Mouse (Mus musculus): ENCODE data around the gene Slc25a30. TPM values are rescaled to one million over a fixed set of nuclear protein-coding genes. Genes with fewer than 3 reads are reported as not detected.

Gene Slc25a30
- polyA plus RNA-seq, 1 experiment from 2014 or later: 6.0 TPM

GRCm38 (mm10) chr14:75767492-75768274, 19.2 kb downstream of the Slc25a30 start:
- H3K4me3 ChIP-seq: no peak overlapping the region
- ATAC-seq (ENCODE audit: insufficient number of reproducible peaks, low FRiP score): peak; percentile 64
- no peaks in the 10 kb centered on the region for H3K27me3 ChIP-seq (replicated peaks)
- peaks cover 53% of the 10 kb centered on the region for H3K36me3 ChIP-seq
- 57% methylated on average over 17 of the region's 17 CpGs for WGBS
- no peak overlapping the region for H3K27ac ChIP-seq (ENCODE audit: poor library complexity, severe bottlenecking)
- 0 out of 2 replicates have a peak overlapping the region, but pooled peaks have one; percentile 17 for H3K4me2 ChIP-seq
- H3K9ac ChIP-seq: no peak overlapping the region
- H3K9me3 ChIP-seq (replicated peaks): no peaks in the 10 kb centered on the region
- peaks cover 9% of the 10 kb centered on the region for H3K4me1 ChIP-seq (replicated peaks)

GRCm38 (mm10) chr14:75761028-75761805, 25.6 kb downstream of the Slc25a30 start:
- H3K9me3 ChIP-seq (replicated peaks): no peaks in the 10 kb centered on the region
- H3K4me2 ChIP-seq: no peak overlapping the region
- 49% methylated on average over 10 of the region's 10 CpGs for WGBS
- H3K27ac ChIP-seq (ENCODE audit: poor library complexity, severe bottlenecking): no peak overlapping the region
- H3K36me3 ChIP-seq: peaks cover 29% of the 10 kb centered on the region
- no peak for ATAC-seq (ENCODE audit: insufficient number of reproducible peaks, low FRiP score)
- H3K4me1 ChIP-seq (replicated peaks): no peaks in the 10 kb centered on the region
- 0 out of 2 replicates have a peak, but pooled peaks cover 3% of the 10 kb centered on the region for H3K27me3 ChIP-seq (replicated peaks)
- no peak overlapping the region for H3K4me3 ChIP-seq
- no peak overlapping the region for H3K9ac ChIP-seq

- Histone ChIP-seq H3K27ac (ENCODE audit: poor library complexity, severe bottlenecking) (no peak overlapping the region), H3K9ac (no peak overlapping the region), H3K4me3 (no peak overlapping the region), H3K9me3 (replicated peaks) (no peaks in the 10 kb centered on the region), H3K27me3 (replicated peaks) (0 out of 2 replicates have a peak, but pooled peaks cover 3% of the 10 kb centered on the region), H3K4me1 (replicated peaks) (peaks cover 2% of the 10 kb centered on the region), H3K36me3 (peaks cover 14% of the 10 kb centered on the region), H3K4me2 (no peak overlapping the region)
- no peak for ATAC-seq (ENCODE audit: insufficient number of reproducible peaks, low FRiP score)
- WGBS: 71% methylated on average over 7 of the region's 7 CpGs
Measured at GRCm38 (mm10) chr14:75758401-75758800, 28.4 kb downstream of the Slc25a30 start.

- H3K4me2 ChIP-seq: no peak overlapping the region
- no peak overlapping the region for H3K4me3 ChIP-seq
- no peak overlapping the region for H3K27ac ChIP-seq (ENCODE audit: poor library complexity, severe bottlenecking)
- no peak overlapping the region for H3K9ac ChIP-seq
- WGBS: 74% methylated on average over 2 of the region's 2 CpGs
- no peaks in the 10 kb centered on the region for H3K9me3 ChIP-seq (replicated peaks)
- ATAC-seq (ENCODE audit: insufficient number of reproducible peaks, low FRiP score): no peak
- 0 out of 2 replicates have a peak, but pooled peaks cover 3% of the 10 kb centered on the region for H3K27me3 ChIP-seq (replicated peaks)
- H3K36me3 ChIP-seq: peaks cover 12% of the 10 kb centered on the region
- H3K4me1 ChIP-seq (replicated peaks): peaks cover 8% of the 10 kb centered on the region
Measured at GRCm38 (mm10) chr14:75757821-75758220, 29.0 kb downstream of the Slc25a30 start.

GRCm38 (mm10) chr14:75756971-75757370, 29.9 kb downstream of the Slc25a30 start:
- H3K9me3 ChIP-seq (replicated peaks): no peaks in the 10 kb centered on the region
- ATAC-seq (ENCODE audit: insufficient number of reproducible peaks, low FRiP score): no peak
- no peak overlapping the region for H3K9ac ChIP-seq
- no peak overlapping the region for H3K4me2 ChIP-seq
- H3K27ac ChIP-seq (ENCODE audit: poor library complexity, severe bottlenecking): no peak overlapping the region
- peaks cover 3% of the 10 kb centered on the region for H3K36me3 ChIP-seq
- 83% methylated on average over 6 of the region's 6 CpGs for WGBS
- H3K4me3 ChIP-seq: no peak overlapping the region
- H3K27me3 ChIP-seq (replicated peaks): 0 out of 2 replicates have a peak, but pooled peaks cover 3% of the 10 kb centered on the region
- H3K4me1 ChIP-seq (replicated peaks): peaks cover 16% of the 10 kb centered on the region

- peak; percentile 97 for ATAC-seq (ENCODE audit: insufficient number of reproducible peaks, low FRiP score)
- peak within 1 kb of the TSS; percentile 94 for H3K27ac ChIP-seq (ENCODE audit: poor library complexity, severe bottlenecking)
- H3K9ac ChIP-seq: peak within 1 kb of the TSS; percentile 94
Measured at GRCm38 (mm10) chr14:75753991-75754817, 32.6 kb downstream of the Slc25a30 start, which contains the start of gene Cog3. Gene Cog3 (minus strand): TSS chr14:75754517.

GRCm38 (mm10) chr14:75753206-75753605, 33.6 kb downstream of the Slc25a30 start:
- no peak for ATAC-seq (ENCODE audit: insufficient number of reproducible peaks, low FRiP score)

More at GRCm38 (mm10) chr14:75753991-75754817, 32.6 kb downstream of the Slc25a30 start, which contains the start of gene Cog3:
- under 1% methylated on average over 77 of the region's 78 CpGs for WGBS
- H3K36me3 ChIP-seq: no peaks in the 10 kb centered on the region
- peak within 1 kb of the TSS; percentile 100 for H3K4me3 ChIP-seq
- 0 out of 2 replicates have a peak, but pooled peaks cover 3% of the 10 kb centered on the region for H3K27me3 ChIP-seq (replicated peaks)
- peaks cover 19% of the 10 kb centered on the region for H3K4me1 ChIP-seq (replicated peaks)
- no peaks in the 10 kb centered on the region for H3K9me3 ChIP-seq (replicated peaks)
- peak within 1 kb of the TSS; percentile 93 for H3K4me2 ChIP-seq

GRCm38 (mm10) chr14:75751040-75751439, 35.8 kb downstream of the Slc25a30 start:
- whole genome bisulfite sequencing: 77% methylated on average over 4 of the region's 4 CpGs
- peaks cover 10% of the 10 kb centered on the region for H3K36me3 ChIP-seq
- H3K4me2 ChIP-seq: no peak overlapping the region
- peaks cover 19% of the 10 kb centered on the region for H3K4me1 ChIP-seq (replicated peaks)
- no peaks in the 10 kb centered on the region for H3K9me3 ChIP-seq (replicated peaks)
- H3K27ac ChIP-seq (ENCODE audit: poor library complexity, severe bottlenecking): no peak overlapping the region
- no peak for ATAC-seq (ENCODE audit: insufficient number of reproducible peaks, low FRiP score)
- H3K27me3 ChIP-seq (replicated peaks): no peaks in the 10 kb centered on the region
- no peak overlapping the region for H3K9ac ChIP-seq
- no peak overlapping the region for H3K4me3 ChIP-seq

More at GRCm38 (mm10) chr14:75753206-75753605, 33.6 kb downstream of the Slc25a30 start:
- Histone ChIP-seq H3K36me3 (no peaks in the 10 kb centered on the region), H3K4me1 (replicated peaks) (peaks cover 19% of the 10 kb centered on the region), H3K4me2 (peak overlapping the region; percentile 93), H3K27me3 (replicated peaks) (0 out of 2 replicates have a peak, but pooled peaks cover 3% of the 10 kb centered on the region), H3K27ac (ENCODE audit: poor library complexity, severe bottlenecking) (no peak overlapping the region), H3K9me3 (replicated peaks) (no peaks in the 10 kb centered on the region), H3K4me3 (peak overlapping the region; percentile 100), H3K9ac (peak overlapping the region; percentile 94)
- WGBS: 56% methylated on average over 8 of the region's 8 CpGs

- 84% methylated on average over 4 of the region's 4 CpGs for WGBS
- H3K9me3 ChIP-seq (replicated peaks): no peaks in the 10 kb centered on the region
- H3K4me2 ChIP-seq: no peak overlapping the region
- peaks cover 19% of the 10 kb centered on the region for H3K4me1 ChIP-seq (replicated peaks)
- no peak for ATAC-seq (ENCODE audit: insufficient number of reproducible peaks, low FRiP score)
- H3K27me3 ChIP-seq (replicated peaks): no peaks in the 10 kb centered on the region
- H3K9ac ChIP-seq: no peak overlapping the region
- peaks cover 25% of the 10 kb centered on the region for H3K36me3 ChIP-seq
- H3K4me3 ChIP-seq: no peak overlapping the region
- no peak overlapping the region for H3K27ac ChIP-seq (ENCODE audit: poor library complexity, severe bottlenecking)
Measured at GRCm38 (mm10) chr14:75749123-75749522, 37.7 kb downstream of the Slc25a30 start.

GRCm38 (mm10) chr14:75747960-75748359, 38.9 kb downstream of the Slc25a30 start:
- peaks cover 12% of the 10 kb centered on the region for H3K4me1 ChIP-seq (replicated peaks)
- no peak overlapping the region for H3K9ac ChIP-seq
- H3K4me3 ChIP-seq: no peak overlapping the region
- H3K36me3 ChIP-seq: peaks cover 27% of the 10 kb centered on the region
- H3K27me3 ChIP-seq (replicated peaks): no peaks in the 10 kb centered on the region
- H3K9me3 ChIP-seq (replicated peaks): no peaks in the 10 kb centered on the region
- WGBS: 91% methylated on average over 2 of the region's 2 CpGs
- no peak for ATAC-seq (ENCODE audit: insufficient number of reproducible peaks, low FRiP score)
- H3K4me2 ChIP-seq: no peak overlapping the region
- no peak overlapping the region for H3K27ac ChIP-seq (ENCODE audit: poor library complexity, severe bottlenecking)
